Mouse (Mus musculus): Measurements from ENCODE around the gene Prf1. TPM values are rescaled to one million over a fixed set of nuclear protein-coding genes. Genes with fewer than 3 reads are reported as not detected.

Gene Prf1
- polyA plus RNA-seq, 1 experiment from 2014 or later, result not detected

- no peak for ATAC-seq (ENCODE audit: low FRiP score, low read depth)
- H3K27ac ChIP-seq (replicated peaks), result no peak overlapping the region
- H3K4me2 ChIP-seq (replicated peaks), result no peak overlapping the region
- H3K36me3 ChIP-seq, result peaks cover 8% of the 10 kb centered on the region; the same call in 1 of the 2 replicates
- H3K27me3 ChIP-seq, result no peaks in the 10 kb centered on the region
- no peak overlapping the region for H3K9ac ChIP-seq (replicated peaks)
- WGBS, result 57% methylated on average over 8 of the region's 8 CpGs
- H3K4me1 ChIP-seq, result peaks cover 7% of the 10 kb centered on the region; the same call in 1 of the 2 replicates
- H3K4me3 ChIP-seq, result no peak overlapping the region
- H3K9me3 ChIP-seq, result no peaks in the 10 kb centered on the region
Measured at GRCm38 (mm10) chr10:61343950-61344349, 46.3 kb downstream of the Prf1 start.

- no peak for ATAC-seq (ENCODE audit: low FRiP score, low read depth)
- H3K9ac ChIP-seq (replicated peaks), result no peak overlapping the region
- H3K27me3 ChIP-seq, result no peaks in the 10 kb centered on the region
- no peaks in the 10 kb centered on the region for H3K9me3 ChIP-seq
- H3K4me2 ChIP-seq (replicated peaks), result no peak overlapping the region
- no peak overlapping the region for H3K4me3 ChIP-seq
- H3K4me1 ChIP-seq, result peaks cover 7% of the 10 kb centered on the region; the same call in 1 of the 2 replicates
- 81% methylated on average over 8 of the region's 8 CpGs for WGBS
- peaks cover 20% of the 10 kb centered on the region for H3K36me3 ChIP-seq
- H3K27ac ChIP-seq (replicated peaks), result no peak overlapping the region
Measured at GRCm38 (mm10) chr10:61345179-61345578, 47.5 kb downstream of the Prf1 start.

- Histone ChIP-seq H3K4me1 (peaks cover 7% of the 10 kb centered on the region; the same call in 1 of the 2 replicates), H3K4me2 (replicated peaks) (no peak overlapping the region), H3K27me3 (no peaks in the 10 kb centered on the region), H3K9me3 (no peaks in the 10 kb centered on the region), H3K27ac (replicated peaks) (0 out of 2 replicates have a peak overlapping the region, but pooled peaks have one; percentile 3), H3K36me3 (peaks cover 23% of the 10 kb centered on the region), H3K4me3 (no peak overlapping the region), H3K9ac (replicated peaks) (no peak overlapping the region)
- WGBS, result 42% methylated on average over 10 of the region's 10 CpGs
- no peak for ATAC-seq (ENCODE audit: low FRiP score, low read depth)
Measured at GRCm38 (mm10) chr10:61346374-61346773, 48.7 kb downstream of the Prf1 start.

GRCm38 (mm10) chr10:61351216-61351615 lies 53.6 kb downstream of the Prf1 start:
- Histone ChIP-seq H3K4me2 (replicated peaks) (no peak overlapping the region), H3K36me3 (peaks cover 23% of the 10 kb centered on the region), H3K27me3 (no peaks in the 10 kb centered on the region), H3K27ac (replicated peaks) (no peak overlapping the region), H3K9me3 (no peaks in the 10 kb centered on the region), H3K9ac (replicated peaks) (no peak overlapping the region), H3K4me3 (no peak overlapping the region), H3K4me1 (0 out of 2 replicates have a peak, but pooled peaks cover 3% of the 10 kb centered on the region)
- 73% methylated on average over 4 of the region's 4 CpGs for WGBS
- ATAC-seq (ENCODE audit: low FRiP score, low read depth), result no peak

Other genes with a start within 250 kb of the Prf1 start
- gene Pcbd1, start 208.5 kb upstream of the Prf1 start, polyA plus RNA-seq (2016; fragmentation: Nextera tagmentation; extraction: Ambion mirVana), result 27.3 and 28.4 TPM in 2 replicates
- gene Sgpl1, start 150.1 kb upstream of the Prf1 start, polyA plus RNA-seq (2016; fragmentation: Nextera tagmentation; extraction: Ambion mirVana), result 78.1 and 81.6 TPM in 2 replicates
- not detected in 2 replicates for gene Tbata, start 125.9 kb upstream of the Prf1 start, polyA plus RNA-seq (2016; fragmentation: Nextera tagmentation; extraction: Ambion mirVana)
- 0.48 and 0.55 TPM in 2 replicates for gene Adamts14, start 24.4 kb upstream of the Prf1 start, polyA plus RNA-seq (2016; fragmentation: Nextera tagmentation; extraction: Ambion mirVana)
- 24.7 and 25.3 TPM in 2 replicates for gene Pald1, start 85.7 kb downstream of the Prf1 start, polyA plus RNA-seq (2016; fragmentation: Nextera tagmentation; extraction: Ambion mirVana)
- not detected in 2 replicates for gene Nodal, start 120.1 kb downstream of the Prf1 start, polyA plus RNA-seq (2016; fragmentation: Nextera tagmentation; extraction: Ambion mirVana)
- gene Eif4ebp2, start 154.8 kb downstream of the Prf1 start, polyA plus RNA-seq (2016; fragmentation: Nextera tagmentation; extraction: Ambion mirVana), result 78.9 and 79.2 TPM in 2 replicates
- 13.7 and 14.3 TPM in 2 replicates for gene Lrrc20, start 178.0 kb downstream of the Prf1 start, polyA plus RNA-seq (2016; fragmentation: Nextera tagmentation; extraction: Ambion mirVana)